Mouse (Mus musculus): ENCODE data around the gene Tnik. TPM values are rescaled to one million over a fixed set of nuclear protein-coding genes. Genes with fewer than 3 reads are reported as not detected.
A peak's percentile ranks its signal among the peaks of the same experiment; 100 is the strongest.

Gene Tnik
- total RNA-seq, 2 experiments from 2014 or later = 39.4 to 39.8 TPM

GRCm38 (mm10) chr3:28262371-28263001, 528 bp upstream of the Tnik start:
- intact Hi-C loops (cut with DNase I) = loop anchor here (5.0 to 10.0 kb wide), 3 partner anchors 145 to 282 kb away; no protein-coding TSS in a partner anchor
- peak; percentile 45 to 59 for DNase-seq

GRCm38 (mm10) chr3:28263948-28264840, 1.2 kb downstream of the Tnik start:
- DNase-seq = peak in 1 of 2 experiments; percentile 25
- intact Hi-C loops (cut with DNase I) = loop anchor here (5.0 to 10.0 kb wide), 3 partner anchors 143 to 281 kb away; no protein-coding TSS in a partner anchor

GRCm38 (mm10) chr3:28264841-28265150, 1.8 kb downstream of the Tnik start:
- no peak for DNase-seq
- intact Hi-C loops (cut with DNase I) = loop anchor here (5.0 to 10.0 kb wide), 4 partner anchors 103 to 280 kb away; no protein-coding TSS in a partner anchor

- intact Hi-C loops (cut with DNase I) = loop anchor here (5.0 to 10.0 kb wide), 2 partner anchors 102 to 280 kb away; no protein-coding TSS in a partner anchor
These were observed 2.2 kb downstream of the Tnik start for GRCm38 (mm10) chr3:28265183-28265582.

GRCm38 (mm10) chr3:28265656-28266055, 2.6 kb downstream of the Tnik start:
- no peak for DNase-seq
- intact Hi-C loops (cut with DNase I) = loop anchor here (5.0 to 10.0 kb wide), 2 partner anchors 102 to 279 kb away; no protein-coding TSS in a partner anchor

More at GRCm38 (mm10) chr3:28265183-28265582, 2.2 kb downstream of the Tnik start:
- DNase-seq = no peak

- DNase-seq = no peak
- intact Hi-C loops (cut with DNase I) = loop anchor here (5.0 to 10.0 kb wide), 2 partner anchors 100 to 278 kb away; no protein-coding TSS in a partner anchor
These were observed 4.2 kb downstream of the Tnik start for GRCm38 (mm10) chr3:28267211-28267610.

- intact Hi-C loops (cut with DNase I) = loop anchor here (5.0 to 10.0 kb wide), 2 partner anchors 98 to 275 kb away; no protein-coding TSS in a partner anchor
- DNase-seq = no peak
These were observed 6.7 kb downstream of the Tnik start for GRCm38 (mm10) chr3:28269716-28270115.

GRCm38 (mm10) chr3:28271884-28272283, 8.9 kb downstream of the Tnik start:
- DNase-seq = no peak
- intact Hi-C loops (cut with DNase I) = no loop called here

GRCm38 (mm10) chr3:28274763-28275162, 11.7 kb downstream of the Tnik start:
- intact Hi-C loops (cut with DNase I) = no loop called here
- DNase-seq = no peak

GRCm38 (mm10) chr3:28289693-28290092, 26.7 kb downstream of the Tnik start:
- intact Hi-C loops (cut with DNase I) = no loop called here
- no peak for DNase-seq

- intact Hi-C loops (cut with DNase I) = no loop called here
- DNase-seq = no peak
These were observed 38.4 kb downstream of the Tnik start for GRCm38 (mm10) chr3:28301378-28301777.

- intact Hi-C loops (cut with DNase I) = no loop called here
- DNase-seq = no peak
These were observed 40.9 kb downstream of the Tnik start for GRCm38 (mm10) chr3:28303915-28304314.

GRCm38 (mm10) chr3:28306852-28307251, 43.8 kb downstream of the Tnik start:
- intact Hi-C loops (cut with DNase I) = no loop called here
- DNase-seq = no peak

GRCm38 (mm10) chr3:28314438-28314837, 51.4 kb downstream of the Tnik start:
- intact Hi-C loops (cut with DNase I) = no loop called here
- no peak for DNase-seq

GRCm38 (mm10) chr3:28317339-28317738, 54.3 kb downstream of the Tnik start:
- intact Hi-C loops (cut with DNase I) = no loop called here

GRCm38 (mm10) chr3:28321635-28322034, 58.6 kb downstream of the Tnik start:
- intact Hi-C loops (cut with DNase I) = no loop called here
- no peak for DNase-seq

More at GRCm38 (mm10) chr3:28317339-28317738, 54.3 kb downstream of the Tnik start:
- no peak for DNase-seq

- intact Hi-C loops (cut with DNase I) = no loop called here
- DNase-seq = no peak
These were observed 62.7 kb downstream of the Tnik start for GRCm38 (mm10) chr3:28325613-28326233.

GRCm38 (mm10) chr3:28332316-28332715, 69.3 kb downstream of the Tnik start:
- intact Hi-C loops (cut with DNase I) = no loop called here
- DNase-seq = no peak

GRCm38 (mm10) chr3:28333869-28334268, 70.9 kb downstream of the Tnik start:
- no peak for DNase-seq
- intact Hi-C loops (cut with DNase I) = no loop called here

GRCm38 (mm10) chr3:28334547-28334946, 71.5 kb downstream of the Tnik start:
- intact Hi-C loops (cut with DNase I) = no loop called here
- DNase-seq = no peak

- no peak for DNase-seq
- intact Hi-C loops (cut with DNase I) = no loop called here
These were observed 77.1 kb downstream of the Tnik start for GRCm38 (mm10) chr3:28340071-28340470.
